Mouse (Mus musculus) heart, adult 2 months (tissue): ENCODE data around the gene Olfr576.

Experiments
- CTCF ChIP-seq: fragments of 200-600 bp; IDR thresholded peaks from 2 replicates; pipeline ENCODE4 v1.8.1; 2022; ENCODE audit warnings: antibody characterized with exemption, mild to moderate bottlenecking, moderate library complexity
- EP300 ChIP-seq: fragments of 200-500 bp; IDR thresholded peaks from 2 replicates; pipeline ENCODE4 v1.6.1; 2011; ENCODE audit warnings: low read depth, low read length, control low read depth; ENCODE audit not compliant: insufficient read depth
- POLR2A ChIP-seq: fragments of 200-500 bp; IDR thresholded peaks from 2 replicates; pipeline ENCODE4 v1.6.1; 2011; ENCODE audit warnings: mild to moderate bottlenecking, low read depth, low read length, control low read depth; ENCODE audit not compliant: insufficient read depth

- no peak for TF ChIP-seq CTCF
- no peak for TF ChIP-seq POLR2A
- no peak for TF ChIP-seq EP300
Measured at GRCm38 (mm10) chr7:102962360-102962759, at the start of gene Olfr576.
